Mouse (Mus musculus) heart, adult 18-20 months (tissue): ENCODE results near the gene Zfp575. TPM values are rescaled to one million over a fixed set of nuclear protein-coding genes. Genes with fewer than 3 reads are reported as not detected.
"Not testable (repeated sequence)": the region's sequence is repeated elsewhere in the genome, so short reads cannot be mapped to it uniquely, and the experiment has no call there.

Source experiments
- DNase-seq, 2 experiments: peaks; one replicate each; pipeline ENCODE4 v3.0.0; 2021 to 2022; ENCODE audit warnings: mixed read lengths in 1 of 2
- long read RNA-seq, 2 experiments: library from polyadenylated mRNA; stranded (forward); transcript quantifications; one replicate each; pipeline ENCODE4 v2.0.0; 2021
- total RNA-seq, 2 experiments: library from RNA; stranded (reverse); gene quantifications; 2 replicates each; pipeline ENCODE4 v1.2.3; 2021

Zfp575 gene
- total RNA-seq: under 1 TPM in 1 of 2 experiments, not detected in 1; 0.13 TPM
- long read RNA-seq, experiment 1, partial matches to known transcripts: 0 of 1 reads
- long read RNA-seq, experiment 1, other reads (novel, unspliced or antisense): 1 of 1 reads
- long read RNA-seq, experiment 2: 0 reads

- DNase-seq: peak in 1 of 2 experiments; percentile 48
Observed at GRCm38 (mm10) chr7:24587330-24588105, at the start of gene Zfp575, which contains the start of gene Ethe1. Gene Zfp575, minus strand, starts transcription at chr7:24587641. Gene Ethe1, plus strand, starts transcription at chr7:24587543.

- no peak for DNase-seq
Observed at GRCm38 (mm10) chr7:24637046-24637445, 49.6 kb upstream of the Zfp575 start.

DNA sequence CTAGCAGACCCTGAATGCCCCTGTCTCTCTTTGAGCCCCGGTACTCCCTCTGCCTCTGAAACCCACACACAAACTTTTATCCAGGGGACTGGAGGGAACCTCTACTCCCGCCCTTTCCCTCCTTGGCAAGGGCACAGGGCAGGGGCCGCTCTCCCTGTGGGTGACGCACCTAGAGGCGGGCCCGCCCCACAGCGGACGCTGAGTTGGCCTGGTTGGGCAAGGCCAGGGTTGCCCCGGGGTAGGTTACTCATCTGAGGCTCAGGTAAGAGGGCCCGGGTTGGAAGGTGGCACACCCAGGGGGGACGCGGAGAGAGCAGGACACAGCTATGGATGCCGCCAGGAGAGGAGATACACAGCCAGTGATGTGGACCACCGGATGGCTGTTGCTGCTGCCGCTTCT is 48.8 kb upstream of the Zfp575 start, which contains the start of gene Lypd3:
Lypd3 (plus strand) TSS at position 287 of the 400 bp plus-strand sequence.
- no peak for DNase-seq

DNA sequence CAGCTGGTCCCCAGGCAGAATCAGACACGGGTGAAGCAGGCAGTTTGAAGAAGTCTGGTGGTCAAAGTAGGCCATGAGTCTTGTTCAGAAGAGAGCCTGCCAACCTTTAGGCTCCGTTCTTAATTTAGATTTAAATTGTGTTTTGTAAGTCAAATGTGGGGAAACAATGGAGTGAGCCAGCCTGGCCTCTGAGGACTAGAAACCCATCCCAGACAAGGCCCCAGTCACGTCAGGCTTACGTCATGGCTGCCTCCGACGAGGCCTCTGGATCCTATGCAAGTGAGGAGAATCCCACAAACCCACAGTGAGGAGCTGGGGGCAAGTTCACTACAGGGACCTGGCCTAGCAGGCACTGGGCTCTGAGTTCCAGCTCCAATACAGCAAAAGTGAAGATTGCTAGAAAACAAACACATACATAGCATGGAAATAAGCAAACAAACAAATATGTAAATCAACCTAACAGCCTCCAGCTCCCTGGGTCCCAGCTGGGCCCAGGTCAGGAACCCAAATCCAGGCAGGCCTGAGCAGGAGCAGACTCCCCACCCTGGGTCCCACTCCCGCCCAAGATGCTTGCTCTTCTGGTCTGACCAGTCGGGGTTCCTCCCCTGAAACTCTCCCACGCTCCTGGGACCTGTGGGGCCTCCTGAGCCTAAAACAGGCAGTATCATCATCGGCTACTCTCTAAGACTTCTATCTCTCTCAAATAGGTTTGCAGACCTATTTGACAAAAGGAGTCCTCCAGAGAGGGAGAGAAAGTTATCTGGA is 42.9 kb upstream of the Zfp575 start:
- no peak for DNase-seq

- no peak for DNase-seq
Observed at GRCm38 (mm10) chr7:24629672-24630071, 42.2 kb upstream of the Zfp575 start.

DNA sequence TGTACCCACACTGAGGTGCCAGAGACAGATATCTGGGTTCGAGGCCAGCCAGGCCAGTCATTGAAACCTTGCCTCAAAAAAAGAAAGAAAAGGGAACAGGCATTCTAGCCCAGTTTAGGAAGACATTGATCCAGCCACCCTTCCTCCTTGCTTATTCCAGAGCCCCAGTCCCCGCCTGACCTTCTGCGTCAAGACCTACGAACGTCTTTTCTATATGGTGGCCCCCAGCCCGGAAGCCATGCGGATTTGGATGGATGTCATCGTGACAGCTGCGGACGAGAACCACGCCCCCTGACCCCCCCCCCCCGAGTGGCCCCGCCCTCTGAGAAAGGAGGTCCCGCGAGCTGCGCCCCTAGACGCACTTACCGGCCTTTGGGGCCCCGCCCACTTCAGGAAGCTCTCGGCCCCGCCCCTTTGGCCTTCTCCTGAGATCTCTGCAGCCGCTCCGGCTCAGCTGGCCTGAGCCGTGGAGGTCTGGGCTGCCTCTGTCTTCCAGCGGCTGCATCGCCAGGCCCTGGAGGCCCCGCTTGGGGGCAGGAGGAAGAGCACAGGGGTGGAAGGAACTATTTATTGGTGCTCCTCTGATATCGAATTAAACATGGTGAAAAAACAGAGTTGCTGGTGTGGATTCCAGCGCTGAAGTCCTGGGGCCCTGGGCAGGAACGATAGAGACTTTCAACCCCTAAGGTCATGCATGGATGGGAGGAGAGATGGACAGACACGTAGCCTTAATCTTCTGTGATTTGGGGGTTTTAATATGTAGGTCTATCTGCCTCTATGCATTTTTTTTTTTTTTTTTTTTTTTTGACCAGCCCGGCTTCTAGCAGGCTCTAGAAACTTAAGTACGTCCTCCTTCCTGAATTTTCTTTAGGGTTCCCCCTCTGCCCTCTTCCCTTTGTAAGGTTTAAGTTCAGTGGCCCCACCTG is 41.5 kb upstream of the Zfp575 start:
- peak; percentile 83 to 90 for DNase-seq

GRCm38 (mm10) chr7:24622967-24623366 is 35.5 kb upstream of the Zfp575 start:
- DNase-seq: no peak

DNA sequence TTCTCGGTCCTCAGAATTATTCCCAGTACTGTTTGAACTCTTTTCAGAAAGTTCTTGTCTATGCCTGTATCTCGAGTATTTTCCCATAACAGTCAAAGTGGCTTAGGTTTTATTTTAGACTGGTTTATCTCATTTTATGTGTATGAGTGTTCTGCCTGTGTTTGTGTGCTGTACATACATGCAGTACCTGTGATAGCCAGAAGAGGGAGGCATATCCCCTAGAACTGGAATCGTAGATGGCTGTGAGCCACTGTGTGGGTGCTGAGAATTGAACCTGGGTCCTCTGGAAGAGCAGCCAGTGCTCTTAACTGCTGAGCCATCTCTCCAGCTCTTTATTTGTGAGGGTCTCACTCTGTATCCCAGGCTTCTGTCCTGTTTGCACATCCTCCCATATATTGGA is 33.8 kb upstream of the Zfp575 start:
- DNase-seq: no peak

- DNase-seq: no peak
Observed at GRCm38 (mm10) chr7:24619671-24620397, 32.4 kb upstream of the Zfp575 start.

DNA sequence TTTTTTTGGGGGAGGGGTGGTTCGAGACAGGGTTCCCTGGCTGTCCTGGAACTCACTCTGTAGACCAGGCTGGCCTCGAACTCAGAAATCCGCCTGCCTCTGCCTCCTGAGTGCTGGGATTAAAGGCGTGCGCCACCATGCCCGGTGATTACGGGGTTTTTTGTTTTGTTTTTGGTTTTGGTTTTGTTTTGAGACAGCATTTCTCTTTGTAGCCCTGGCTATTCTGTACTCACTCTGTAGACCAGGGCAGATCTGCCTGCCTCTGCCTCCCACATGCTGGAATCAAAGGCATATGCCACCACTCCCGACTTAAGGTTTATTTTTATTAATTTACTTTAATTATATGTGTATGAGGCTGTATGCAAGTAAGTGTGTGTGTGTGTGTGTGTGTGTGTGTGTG is 30.9 kb upstream of the Zfp575 start:
- not testable (repeated sequence) for DNase-seq

DNA sequence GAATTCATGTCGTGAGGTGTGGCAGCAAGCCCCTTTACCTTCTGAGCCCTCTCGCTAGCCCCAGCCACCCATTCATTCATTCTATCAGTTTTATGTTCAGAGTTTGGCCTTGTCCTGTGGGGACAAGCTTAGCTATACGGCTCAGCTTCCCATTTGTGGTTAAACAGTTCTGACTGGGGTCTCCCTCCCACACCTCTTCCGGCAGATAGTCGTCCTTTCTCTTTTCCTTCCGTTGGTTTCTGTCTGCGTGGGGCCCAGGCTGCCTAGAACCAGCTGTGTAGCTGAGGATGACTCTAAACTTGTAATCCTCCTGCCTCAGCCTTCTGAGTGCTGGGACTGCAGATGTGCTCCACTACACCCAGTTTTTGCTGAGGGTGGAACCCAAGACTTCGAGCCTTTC is 30.3 kb upstream of the Zfp575 start:
- no peak for DNase-seq

DNA sequence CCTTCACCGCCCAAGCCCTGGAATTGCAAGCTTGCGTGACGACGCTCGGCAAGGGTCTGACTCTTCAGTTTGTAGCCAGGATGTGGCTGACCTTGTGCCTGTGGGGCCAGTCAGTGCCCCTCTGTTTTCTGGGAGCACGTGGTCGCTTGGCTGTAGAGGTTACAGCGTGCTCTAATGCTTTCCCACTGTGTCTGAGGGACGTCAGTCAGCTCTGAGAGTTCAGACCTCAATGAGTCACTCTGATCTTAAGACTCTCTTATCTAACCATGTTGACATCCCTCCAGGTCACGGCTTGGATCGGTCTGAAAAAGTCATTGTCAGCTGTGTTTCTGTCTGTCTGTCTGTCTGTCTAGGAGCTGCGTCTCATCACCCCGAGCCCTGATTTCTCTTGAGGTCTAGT is 27.4 kb upstream of the Zfp575 start:
- no peak for DNase-seq

GRCm38 (mm10) chr7:24612308-24612910 is 25.0 kb upstream of the Zfp575 start:
- DNase-seq: no peak

DNA sequence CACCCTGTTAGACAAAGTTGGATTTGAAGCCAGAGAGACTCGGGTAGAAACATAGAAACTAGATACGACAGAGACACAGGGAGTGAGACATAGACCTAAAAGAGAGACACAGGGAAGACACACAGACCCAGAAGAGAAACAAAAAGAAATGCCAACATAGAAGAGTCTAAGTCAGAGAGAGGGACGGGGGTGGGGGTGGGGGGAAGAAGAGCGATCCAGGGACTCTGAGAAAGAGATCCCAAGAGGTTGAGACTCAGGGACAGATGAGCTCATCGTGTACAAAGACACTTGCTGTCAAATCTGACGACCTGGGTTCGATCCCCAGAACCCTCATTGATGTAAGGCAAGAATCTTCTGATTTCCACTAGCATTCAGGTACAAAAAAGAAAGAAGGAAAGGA is 24.3 kb upstream of the Zfp575 start:
- no peak for DNase-seq

DNA sequence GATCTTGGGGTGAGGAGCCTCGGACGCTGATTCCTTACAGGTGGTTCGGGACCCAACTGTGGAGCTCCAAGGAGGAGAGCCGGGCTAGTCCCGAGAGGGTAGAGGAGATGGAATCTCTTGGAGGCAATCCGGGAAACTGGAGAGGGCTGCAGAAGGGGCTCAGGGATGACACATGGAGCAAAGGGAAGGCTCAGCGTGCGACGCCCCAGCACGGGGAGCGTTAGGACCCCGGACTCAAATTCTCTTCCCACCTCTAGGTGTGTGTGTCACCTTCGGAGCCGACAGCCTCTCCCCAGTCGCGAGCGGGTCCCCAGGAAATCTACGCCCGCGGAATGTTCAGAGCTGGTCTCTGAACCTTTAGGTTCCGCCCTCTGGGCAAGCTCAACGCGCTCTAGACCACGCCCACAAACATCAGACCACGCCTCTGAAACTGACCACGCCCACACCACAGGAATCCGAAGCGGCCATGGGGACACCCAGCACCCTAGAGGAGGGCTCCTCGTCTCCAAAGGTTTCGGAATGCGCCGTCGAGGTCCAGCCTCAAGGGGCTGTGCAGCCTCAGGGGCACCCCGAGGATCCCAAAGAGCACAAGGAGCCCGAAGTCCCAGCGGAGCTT is 23.5 kb upstream of the Zfp575 start:
- peak; percentile 93 to 96 for DNase-seq

- DNase-seq: peak in 1 of 2 experiments; percentile 42
Observed at GRCm38 (mm10) chr7:24610144-24610878, 22.9 kb upstream of the Zfp575 start, which contains the start of gene Phldb3. Gene Phldb3, plus strand, starts transcription at chr7:24610763.

GRCm38 (mm10) chr7:24608561-24608960 is 21.1 kb upstream of the Zfp575 start:
- no peak for DNase-seq

GRCm38 (mm10) chr7:24608017-24608416 is 20.6 kb upstream of the Zfp575 start:
- DNase-seq: peak; percentile 70 to 84

GRCm38 (mm10) chr7:24606046-24606445 is 18.6 kb upstream of the Zfp575 start:
- DNase-seq: no peak
